Mouse (Mus musculus): ENCODE results near the gene Sh3rf1.

The Sh3rf1 gene

GRCm38 (mm10) chr8:61228678-61229077 is 5.0 kb downstream of the Sh3rf1 start:
- Histone ChIP-seq H3K4me3 (replicated peaks; ENCODE audit: low read length) (no peak overlapping the region), H3K36me3 (ENCODE audit: insufficient read depth, low read length) (no peaks in the 10 kb centered on the region), H3K9me3 (ENCODE audit: low read length) (no peaks in the 10 kb centered on the region), H3K4me1 (replicated peaks; ENCODE audit: low read depth, low read length) (peaks cover 35% of the 10 kb centered on the region), H3K27me3 (ENCODE audit: insufficient read depth, low read length) (peaks cover 17% of the 10 kb centered on the region)
- TF ChIP-seq POU5F1 (IDR thresholded peaks at IDR 0.05; ENCODE audit: borderline replicate concordance, low read length) (no peak), CTCF (conservative IDR thresholded peaks at IDR 0.05; ENCODE audit: low read length) (no peak), NANOG (IDR thresholded peaks at IDR 0.05; ENCODE audit: borderline replicate concordance, low read length) (no peak)

DNA sequence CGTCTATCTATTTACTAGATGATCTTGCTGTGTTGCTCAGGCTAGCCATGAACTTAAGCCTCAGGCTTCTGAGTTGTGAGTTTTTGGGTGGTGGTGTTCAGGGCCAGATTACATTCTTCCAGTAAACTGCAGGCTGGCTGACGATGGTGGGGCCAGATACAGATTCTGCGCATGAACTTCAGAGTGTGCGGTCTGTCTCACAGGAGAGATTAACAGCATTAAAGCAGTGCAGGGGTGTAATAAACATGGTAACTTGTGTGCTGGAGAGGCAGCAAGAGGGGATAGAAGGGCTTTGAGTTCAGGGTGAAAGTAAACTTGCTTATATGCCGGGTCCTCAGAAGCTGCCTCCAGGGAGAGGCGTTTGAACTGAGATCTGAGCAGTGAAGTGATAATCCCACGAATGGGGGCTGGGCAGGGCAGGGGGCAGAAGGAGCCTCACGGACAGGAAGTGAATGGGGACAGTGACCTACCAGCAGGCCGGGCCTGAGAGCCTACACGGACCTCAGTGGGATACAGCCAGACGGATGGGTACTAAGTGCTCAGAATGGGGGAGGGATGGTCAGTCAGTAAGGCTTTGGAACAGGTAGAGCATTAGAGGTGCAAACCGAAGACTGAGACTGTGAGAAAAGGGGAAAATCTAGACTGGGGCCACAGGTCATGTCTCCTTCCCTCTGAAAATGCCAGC is 6.0 kb downstream of the Sh3rf1 start:
- H3K9me3 ChIP-seq (ENCODE audit: low read length), result peaks cover 5% of the 10 kb centered on the region; the same call in 1 of the 2 replicates
- peaks cover 33% of the 10 kb centered on the region for H3K4me1 ChIP-seq (replicated peaks; ENCODE audit: low read depth, low read length)
- H3K4me3 ChIP-seq (replicated peaks; ENCODE audit: low read length), result no peak overlapping the region
- no peaks in the 10 kb centered on the region for H3K36me3 ChIP-seq (ENCODE audit: insufficient read depth, low read length)
- peaks cover 16% of the 10 kb centered on the region for H3K27me3 ChIP-seq (ENCODE audit: insufficient read depth, low read length)
- TF ChIP-seq NANOG (IDR thresholded peaks at IDR 0.05; ENCODE audit: borderline replicate concordance, low read length), result no peak
- no peak for TF ChIP-seq CTCF (conservative IDR thresholded peaks at IDR 0.05; ENCODE audit: low read length)
- TF ChIP-seq POU5F1 (IDR thresholded peaks at IDR 0.05; ENCODE audit: borderline replicate concordance, low read length), result no peak

DNA sequence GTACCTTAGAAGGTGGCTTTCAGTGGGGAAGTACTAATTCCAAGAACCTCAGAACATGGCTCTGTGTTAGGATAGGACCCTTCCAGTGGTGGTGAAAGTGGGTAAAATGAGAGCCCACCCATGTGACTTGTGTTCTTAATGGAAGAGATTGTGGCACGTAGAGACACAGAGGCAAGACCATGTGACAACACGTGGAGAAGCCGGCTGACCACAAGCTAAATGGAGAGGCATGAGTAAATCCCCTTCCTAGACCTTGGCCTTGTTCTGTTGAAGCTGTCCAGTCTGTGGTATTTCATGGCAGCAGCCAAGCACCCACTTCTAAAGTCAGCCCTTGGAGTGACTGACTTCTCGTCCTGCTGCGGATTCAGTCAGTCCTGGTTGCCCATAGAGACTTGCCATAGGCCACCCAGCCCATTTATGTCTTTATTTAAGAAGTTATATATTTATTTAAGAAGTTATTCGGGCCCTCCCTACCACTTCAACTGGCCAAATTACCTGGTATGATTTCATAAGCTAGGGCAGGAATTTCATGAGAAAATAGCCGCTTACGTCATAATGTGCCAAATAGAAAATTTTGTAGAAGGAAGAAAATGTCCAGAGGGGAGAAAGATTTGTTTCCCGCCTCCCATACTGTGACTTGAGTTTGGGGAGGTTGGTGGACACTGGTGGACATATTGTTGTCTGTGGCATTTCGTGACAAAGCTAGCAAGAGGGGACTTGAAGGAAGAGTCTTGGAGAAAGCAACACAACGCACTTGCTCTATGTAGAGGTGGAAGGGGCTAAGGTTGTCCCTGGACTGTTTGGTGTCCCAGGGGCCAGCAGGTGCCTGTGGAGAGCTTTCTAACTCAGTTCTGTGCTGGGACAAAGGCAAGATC is 7.4 kb downstream of the Sh3rf1 start:
- TF ChIP-seq POU5F1 (IDR thresholded peaks at IDR 0.05; ENCODE audit: borderline replicate concordance, low read length) (no peak), NANOG (IDR thresholded peaks at IDR 0.05; ENCODE audit: borderline replicate concordance, low read length) (no peak), CTCF (conservative IDR thresholded peaks at IDR 0.05; ENCODE audit: low read length) (no peak)
- H3K4me1 ChIP-seq (replicated peaks; ENCODE audit: low read depth, low read length), result peaks cover 19% of the 10 kb centered on the region
- H3K27me3 ChIP-seq (ENCODE audit: insufficient read depth, low read length), result peaks cover 1% of the 10 kb centered on the region
- H3K4me3 ChIP-seq (replicated peaks; ENCODE audit: low read length), result no peak overlapping the region
- peaks cover 6% of the 10 kb centered on the region; the same call in 1 of the 2 replicates for H3K36me3 ChIP-seq (ENCODE audit: insufficient read depth, low read length)
- H3K9me3 ChIP-seq (ENCODE audit: low read length), result peaks cover 19% of the 10 kb centered on the region

GRCm38 (mm10) chr8:61235499-61235898 is 11.8 kb downstream of the Sh3rf1 start:
- Histone ChIP-seq H3K4me1 (replicated peaks; ENCODE audit: low read depth, low read length) (no peaks in the 10 kb centered on the region; the same call in 1 of the 2 replicates), H3K9me3 (ENCODE audit: low read length) (peaks cover 37% of the 10 kb centered on the region), H3K36me3 (ENCODE audit: insufficient read depth, low read length) (peaks cover 10% of the 10 kb centered on the region), H3K4me3 (replicated peaks; ENCODE audit: low read length) (no peak overlapping the region), H3K27me3 (ENCODE audit: insufficient read depth, low read length) (no peaks in the 10 kb centered on the region)
- TF ChIP-seq CTCF (conservative IDR thresholded peaks at IDR 0.05; ENCODE audit: low read length) (no peak), NANOG (IDR thresholded peaks at IDR 0.05; ENCODE audit: borderline replicate concordance, low read length) (no peak), POU5F1 (IDR thresholded peaks at IDR 0.05; ENCODE audit: borderline replicate concordance, low read length) (no peak)

GRCm38 (mm10) chr8:61236506-61237268 is 13.0 kb downstream of the Sh3rf1 start:
- Histone ChIP-seq H3K9me3 (ENCODE audit: low read length) (peaks cover 48% of the 10 kb centered on the region), H3K27me3 (ENCODE audit: insufficient read depth, low read length) (no peaks in the 10 kb centered on the region), H3K4me3 (replicated peaks; ENCODE audit: low read length) (no peak overlapping the region), H3K4me1 (replicated peaks; ENCODE audit: low read depth, low read length) (no peaks in the 10 kb centered on the region; the same call in 1 of the 2 replicates), H3K36me3 (ENCODE audit: insufficient read depth, low read length) (peaks cover 10% of the 10 kb centered on the region)
- TF ChIP-seq CTCF (conservative IDR thresholded peaks at IDR 0.05; ENCODE audit: low read length) (no peak), NANOG (IDR thresholded peaks at IDR 0.05; ENCODE audit: borderline replicate concordance, low read length) (no peak), POU5F1 (IDR thresholded peaks at IDR 0.05; ENCODE audit: borderline replicate concordance, low read length) (no peak)

GRCm38 (mm10) chr8:61239576-61239975 is 15.9 kb downstream of the Sh3rf1 start:
- no peak overlapping the region for H3K4me3 ChIP-seq (replicated peaks; ENCODE audit: low read length)
- peaks cover 10% of the 10 kb centered on the region; the same call in 1 of the 2 replicates for H3K4me1 ChIP-seq (replicated peaks; ENCODE audit: low read depth, low read length)
- H3K36me3 ChIP-seq (ENCODE audit: insufficient read depth, low read length), result peaks cover 10% of the 10 kb centered on the region
- no peaks in the 10 kb centered on the region for H3K27me3 ChIP-seq (ENCODE audit: insufficient read depth, low read length)
- TF ChIP-seq NANOG (IDR thresholded peaks at IDR 0.05; ENCODE audit: borderline replicate concordance, low read length) (no peak), POU5F1 (IDR thresholded peaks at IDR 0.05; ENCODE audit: borderline replicate concordance, low read length) (no peak), CTCF (conservative IDR thresholded peaks at IDR 0.05; ENCODE audit: low read length) (no peak)
- H3K9me3 ChIP-seq (ENCODE audit: low read length), result peaks cover 56% of the 10 kb centered on the region

DNA sequence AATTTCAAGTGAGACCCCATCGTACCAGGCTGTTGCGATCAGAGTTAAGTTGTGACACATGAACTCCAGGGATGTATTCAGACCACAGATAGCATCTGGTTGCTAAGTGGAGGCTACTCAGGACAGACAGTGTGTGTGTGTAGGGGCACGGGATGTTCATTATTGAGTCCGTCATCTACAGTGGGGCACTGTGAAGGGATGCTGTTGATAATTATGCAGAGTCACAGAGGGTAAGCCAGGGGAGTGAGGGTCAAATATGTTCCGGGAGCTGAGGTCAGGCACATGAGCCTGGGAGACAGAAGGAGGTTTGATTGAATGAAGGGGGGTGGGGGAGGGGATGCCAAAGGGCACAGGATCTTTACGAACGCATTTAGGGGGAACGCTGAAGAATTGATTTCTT is 17.6 kb downstream of the Sh3rf1 start:
- Histone ChIP-seq H3K4me3 (replicated peaks; ENCODE audit: low read length) (no peak overlapping the region), H3K27me3 (ENCODE audit: insufficient read depth, low read length) (no peaks in the 10 kb centered on the region), H3K4me1 (replicated peaks; ENCODE audit: low read depth, low read length) (peaks cover 21% of the 10 kb centered on the region), H3K9me3 (ENCODE audit: low read length) (peaks cover 46% of the 10 kb centered on the region), H3K36me3 (ENCODE audit: insufficient read depth, low read length) (peaks cover 5% of the 10 kb centered on the region)
- TF ChIP-seq NANOG (IDR thresholded peaks at IDR 0.05; ENCODE audit: borderline replicate concordance, low read length) (no peak), POU5F1 (IDR thresholded peaks at IDR 0.05; ENCODE audit: borderline replicate concordance, low read length) (no peak), CTCF (conservative IDR thresholded peaks at IDR 0.05; ENCODE audit: low read length) (no peak)

DNA sequence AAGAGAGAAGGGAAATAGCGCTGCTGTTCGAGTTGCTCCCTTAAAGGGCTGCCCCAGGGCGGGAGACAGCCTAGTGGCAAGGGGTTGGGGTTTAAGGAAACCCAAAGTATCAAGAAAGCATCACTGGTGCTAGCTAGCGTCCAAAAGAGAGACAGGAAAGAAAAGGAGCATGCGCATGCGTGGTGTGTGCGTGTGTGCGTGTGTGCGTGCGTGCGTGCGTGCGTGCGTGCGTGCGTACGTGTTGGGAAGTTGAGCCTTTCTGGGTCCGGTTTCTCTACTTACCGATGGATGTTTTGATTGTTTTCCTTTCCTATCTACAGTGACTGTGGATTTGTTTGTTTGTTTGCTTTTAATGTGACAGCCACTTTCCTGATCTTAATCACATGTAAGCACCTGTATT is 19.2 kb downstream of the Sh3rf1 start:
- TF ChIP-seq NANOG (IDR thresholded peaks at IDR 0.05; ENCODE audit: borderline replicate concordance, low read length) (no peak), CTCF (conservative IDR thresholded peaks at IDR 0.05; ENCODE audit: low read length) (no peak), POU5F1 (IDR thresholded peaks at IDR 0.05; ENCODE audit: borderline replicate concordance, low read length) (no peak)
- Histone ChIP-seq H3K9me3 (ENCODE audit: low read length) (peaks cover 36% of the 10 kb centered on the region), H3K36me3 (ENCODE audit: insufficient read depth, low read length) (peaks cover 5% of the 10 kb centered on the region), H3K4me3 (replicated peaks; ENCODE audit: low read length) (0 out of 2 replicates have a peak overlapping the region, but pooled peaks have one; percentile 13), H3K4me1 (replicated peaks; ENCODE audit: low read depth, low read length) (peaks cover 35% of the 10 kb centered on the region), H3K27me3 (ENCODE audit: insufficient read depth, low read length) (no peaks in the 10 kb centered on the region)

All from E14TG2a.4 (cell line).